Mouse (Mus musculus) spleen, postnatal 4 days (tissue): ENCODE data around the gene Vmn2r72.

Source experiments
- DNase-seq, 2 experiments: peaks; one replicate each; pipeline ENCODE4 v3.0.0; 2022; ENCODE audit warnings: low spot score in 2 of 2

Vmn2r72 gene

DNA sequence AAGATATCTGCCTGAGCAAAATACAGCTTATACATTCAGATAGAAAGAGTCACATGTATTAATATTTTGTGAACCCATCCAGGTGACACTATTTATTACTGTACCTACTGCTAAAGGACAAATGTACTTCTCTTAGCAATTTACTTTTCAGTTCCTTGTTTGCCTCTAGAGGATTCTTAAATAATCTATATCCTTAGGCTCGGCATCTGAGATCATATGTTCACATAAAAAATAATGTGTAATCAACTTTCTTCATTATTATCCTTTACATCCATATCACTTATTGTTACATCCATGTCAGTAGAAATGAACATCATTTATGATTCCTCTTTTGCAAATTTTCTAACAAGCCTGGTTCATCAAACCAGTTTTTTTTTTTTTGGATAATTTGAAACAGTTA, at the start of gene Vmn2r72:
Gene Vmn2r72, minus strand, starts transcription at position 101 of the 400 bp plus-strand sequence.
- DNase-seq = no peak
